Mouse (Mus musculus): ENCODE measurements around the gene Zfyve26.

- no peak for TF ChIP-seq CTCF (IDR thresholded peaks at IDR 0.05; ENCODE audit: insufficient read depth, low read depth, low read length)
- no peak for TF ChIP-seq POLR2A (IDR thresholded peaks at IDR 0.05; ENCODE audit: insufficient read depth, low read depth, low read length)
These were observed 60.5 kb downstream of the Zfyve26 start for GRCm38 (mm10) chr12:79235485-79236080.
